Mouse (Mus musculus): ENCODE results near the gene Tns1.

Tns1 gene

GRCm38 (mm10) chr1:74008966-74009365, 115.3 kb downstream of the Tns1 start:
- DNase-seq: peak; percentile 93 to 94

GRCm38 (mm10) chr1:74008498-74008897, 115.8 kb downstream of the Tns1 start:
- peak; percentile 90 to 94 for DNase-seq

GRCm38 (mm10) chr1:74007398-74008050, 116.7 kb downstream of the Tns1 start:
- peak; percentile 76 to 88 for DNase-seq

- DNase-seq: peak; percentile 71 to 78
Observed at GRCm38 (mm10) chr1:74005020-74005419, 119.2 kb downstream of the Tns1 start.

GRCm38 (mm10) chr1:74003723-74004122, 120.5 kb downstream of the Tns1 start:
- DNase-seq: no peak

GRCm38 (mm10) chr1:74001449-74001820, 122.8 kb downstream of the Tns1 start:
- DNase-seq: peak; percentile 77 to 85

GRCm38 (mm10) chr1:74000810-74001448, 123.3 kb downstream of the Tns1 start:
- no peak for DNase-seq

- DNase-seq: peak; percentile 54 to 67
Observed at GRCm38 (mm10) chr1:74000191-74000651, 124.0 kb downstream of the Tns1 start.

GRCm38 (mm10) chr1:73999533-73999932, 124.7 kb downstream of the Tns1 start:
- no peak for DNase-seq

GRCm38 (mm10) chr1:73998925-73999375, 125.3 kb downstream of the Tns1 start:
- DNase-seq: peak; percentile 61 to 66

- DNase-seq: peak; percentile 85 to 90
Observed at GRCm38 (mm10) chr1:73998131-73998865, 126.0 kb downstream of the Tns1 start.

- no peak for DNase-seq
Observed at GRCm38 (mm10) chr1:73997341-73997740, 126.9 kb downstream of the Tns1 start.

GRCm38 (mm10) chr1:73996650-73997049, 127.6 kb downstream of the Tns1 start:
- no peak for DNase-seq

GRCm38 (mm10) chr1:73996209-73996608, 128.0 kb downstream of the Tns1 start:
- peak; percentile 71 to 82 for DNase-seq

GRCm38 (mm10) chr1:73995063-73995810, 129.0 kb downstream of the Tns1 start:
- DNase-seq: no peak

- peak; percentile 78 to 84 for DNase-seq
Observed at GRCm38 (mm10) chr1:73993901-73994426, 130.3 kb downstream of the Tns1 start.

GRCm38 (mm10) chr1:73993279-73993678, 131.0 kb downstream of the Tns1 start:
- DNase-seq: no peak

GRCm38 (mm10) chr1:73992201-73992938, 131.9 kb downstream of the Tns1 start:
- DNase-seq: no peak

GRCm38 (mm10) chr1:73991226-73991625, 133.0 kb downstream of the Tns1 start:
- no peak for DNase-seq

- DNase-seq: no peak
Observed at GRCm38 (mm10) chr1:73990024-73990423, 134.2 kb downstream of the Tns1 start.

GRCm38 (mm10) chr1:73987705-73988201, 136.5 kb downstream of the Tns1 start:
- peak; percentile 82 to 88 for DNase-seq

Data from lung, adult 18-20 months (tissue).